Mouse (Mus musculus): ENCODE data around the gene Nol9. TPM values are rescaled to one million over a fixed set of nuclear protein-coding genes. Genes with fewer than 3 reads are reported as not detected.

The Nol9 gene
- polyA plus RNA-seq, 1 experiment from 2014 or later, result 37.7 TPM

GRCm38 (mm10) chr4:152088556-152089120 is 49.5 kb downstream of the Nol9 start:
- 0 out of 2 replicates have a peak, but pooled peaks cover 4% of the 10 kb centered on the region for H3K36me3 ChIP-seq
- H3K27me3 ChIP-seq (ENCODE audit: insufficient read depth, poor library complexity, severe bottlenecking), result peaks cover 39% of the 10 kb centered on the region
- H3K4me1 ChIP-seq (replicated peaks), result peaks cover 47% of the 10 kb centered on the region
- H3K9me3 ChIP-seq, result 0 out of 2 replicates have a peak, but pooled peaks cover 2% of the 10 kb centered on the region
- WGBS, result 54% methylated on average over 8 of the region's 8 CpGs
- H3K27ac ChIP-seq, result no peak overlapping the region
- no peak for DNase-seq (ENCODE audit: low spot score)
- H3K4me3 ChIP-seq, result peak overlapping the region; percentile 84; the same call in 1 of the 2 replicates

- WGBS, result 84% methylated on average over 9 of the region's 9 CpGs
- Histone ChIP-seq H3K9me3 (0 out of 2 replicates have a peak, but pooled peaks cover 2% of the 10 kb centered on the region), H3K4me3 (no peak overlapping the region), H3K27me3 (ENCODE audit: insufficient read depth, poor library complexity, severe bottlenecking) (peaks cover 31% of the 10 kb centered on the region), H3K27ac (no peak overlapping the region; the same call in 1 of the 2 replicates), H3K4me1 (replicated peaks) (peaks cover 42% of the 10 kb centered on the region), H3K36me3 (0 out of 2 replicates have a peak, but pooled peaks cover 4% of the 10 kb centered on the region)
- no peak for DNase-seq (ENCODE audit: low spot score)
Measured at GRCm38 (mm10) chr4:152090191-152090590, 51.1 kb downstream of the Nol9 start.

GRCm38 (mm10) chr4:152092751-152093293 is 53.7 kb downstream of the Nol9 start:
- Histone ChIP-seq H3K9me3 (0 out of 2 replicates have a peak, but pooled peaks cover 2% of the 10 kb centered on the region), H3K27ac (peak overlapping the region; percentile 57), H3K36me3 (0 out of 2 replicates have a peak, but pooled peaks cover 4% of the 10 kb centered on the region), H3K4me3 (no peak overlapping the region), H3K27me3 (ENCODE audit: insufficient read depth, poor library complexity, severe bottlenecking) (peaks cover 32% of the 10 kb centered on the region), H3K4me1 (replicated peaks) (peaks cover 46% of the 10 kb centered on the region)
- 71% methylated on average over 8 of the region's 8 CpGs for WGBS
- no peak for DNase-seq (ENCODE audit: low spot score)

- H3K4me3 ChIP-seq, result no peak overlapping the region
- H3K36me3 ChIP-seq, result 0 out of 2 replicates have a peak, but pooled peaks cover 4% of the 10 kb centered on the region
- no peak for DNase-seq (ENCODE audit: low spot score)
- H3K4me1 ChIP-seq (replicated peaks), result peaks cover 46% of the 10 kb centered on the region
- 90% methylated on average over 12 of the region's 12 CpGs for WGBS
- no peak overlapping the region for H3K27ac ChIP-seq
- peaks cover 19% of the 10 kb centered on the region for H3K27me3 ChIP-seq (ENCODE audit: insufficient read depth, poor library complexity, severe bottlenecking)
- 0 out of 2 replicates have a peak, but pooled peaks cover 2% of the 10 kb centered on the region for H3K9me3 ChIP-seq
Measured at GRCm38 (mm10) chr4:152094233-152094632, 55.1 kb downstream of the Nol9 start.

GRCm38 (mm10) chr4:152095937-152096910 is 57.1 kb downstream of the Nol9 start:
- 0 out of 2 replicates have a peak, but pooled peaks cover 2% of the 10 kb centered on the region for H3K9me3 ChIP-seq
- H3K27me3 ChIP-seq (ENCODE audit: insufficient read depth, poor library complexity, severe bottlenecking), result peaks cover 17% of the 10 kb centered on the region
- DNase-seq (ENCODE audit: low spot score), result peak; percentile 72
- H3K4me1 ChIP-seq (replicated peaks), result peaks cover 55% of the 10 kb centered on the region
- H3K4me3 ChIP-seq, result peak overlapping the region; percentile 33
- peak overlapping the region; percentile 77 for H3K27ac ChIP-seq
- H3K36me3 ChIP-seq, result 0 out of 2 replicates have a peak, but pooled peaks cover 4% of the 10 kb centered on the region
- WGBS, result 21% methylated on average over 27 of the region's 27 CpGs

GRCm38 (mm10) chr4:152096927-152097326 is 57.8 kb downstream of the Nol9 start:
- Histone ChIP-seq H3K4me1 (replicated peaks) (peaks cover 58% of the 10 kb centered on the region), H3K27ac (peak overlapping the region; percentile 77), H3K36me3 (peaks cover 4% of the 10 kb centered on the region; the same call in 1 of the 2 replicates), H3K9me3 (0 out of 2 replicates have a peak, but pooled peaks cover 2% of the 10 kb centered on the region), H3K4me3 (peak overlapping the region; percentile 33), H3K27me3 (ENCODE audit: insufficient read depth, poor library complexity, severe bottlenecking) (peaks cover 17% of the 10 kb centered on the region)
- DNase-seq (ENCODE audit: low spot score), result no peak
- 41% methylated on average over 6 of the region's 6 CpGs for WGBS

- H3K4me1 ChIP-seq (replicated peaks), result peaks cover 54% of the 10 kb centered on the region
- DNase-seq (ENCODE audit: low spot score), result no peak
- peak overlapping the region; percentile 18 for H3K4me3 ChIP-seq
- H3K36me3 ChIP-seq, result peaks cover 12% of the 10 kb centered on the region
- H3K9me3 ChIP-seq, result no peaks in the 10 kb centered on the region
- 18% methylated on average over 11 of the region's 11 CpGs for WGBS
- H3K27ac ChIP-seq, result peak overlapping the region; percentile 35; the same call in 1 of the 2 replicates
- peaks cover 17% of the 10 kb centered on the region for H3K27me3 ChIP-seq (ENCODE audit: insufficient read depth, poor library complexity, severe bottlenecking)
Measured at GRCm38 (mm10) chr4:152097911-152098799, 59.0 kb downstream of the Nol9 start.

GRCm38 (mm10) chr4:152100541-152100940 is 61.4 kb downstream of the Nol9 start:
- H3K4me1 ChIP-seq (replicated peaks), result peaks cover 58% of the 10 kb centered on the region

GRCm38 (mm10) chr4:152101081-152101653 is 62.0 kb downstream of the Nol9 start:
- 0 out of 2 replicates have a peak overlapping the region, but pooled peaks have one; percentile 12 for H3K27ac ChIP-seq
- peaks cover 33% of the 10 kb centered on the region for H3K36me3 ChIP-seq
- no peaks in the 10 kb centered on the region for H3K9me3 ChIP-seq
- H3K4me1 ChIP-seq (replicated peaks), result peaks cover 54% of the 10 kb centered on the region
- no peak overlapping the region for H3K4me3 ChIP-seq
- peaks cover 22% of the 10 kb centered on the region for H3K27me3 ChIP-seq (ENCODE audit: insufficient read depth, poor library complexity, severe bottlenecking)
- no peak for DNase-seq (ENCODE audit: low spot score)
- 76% methylated on average over 7 of the region's 7 CpGs for WGBS

More at GRCm38 (mm10) chr4:152100541-152100940, 61.4 kb downstream of the Nol9 start:
- no peaks in the 10 kb centered on the region for H3K9me3 ChIP-seq
- H3K4me3 ChIP-seq, result no peak overlapping the region
- no peak for DNase-seq (ENCODE audit: low spot score)
- peaks cover 29% of the 10 kb centered on the region for H3K36me3 ChIP-seq
- 80% methylated on average over 11 of the region's 11 CpGs for WGBS
- peaks cover 17% of the 10 kb centered on the region for H3K27me3 ChIP-seq (ENCODE audit: insufficient read depth, poor library complexity, severe bottlenecking)
- 0 out of 2 replicates have a peak overlapping the region, but pooled peaks have one; percentile 12 for H3K27ac ChIP-seq

- Histone ChIP-seq H3K4me3 (no peak overlapping the region), H3K27me3 (ENCODE audit: insufficient read depth, poor library complexity, severe bottlenecking) (peaks cover 22% of the 10 kb centered on the region), H3K36me3 (peaks cover 39% of the 10 kb centered on the region), H3K27ac (no peak overlapping the region), H3K9me3 (no peaks in the 10 kb centered on the region), H3K4me1 (replicated peaks) (peaks cover 50% of the 10 kb centered on the region)
- WGBS, result 94% methylated on average over 16 of the region's 16 CpGs
- no peak for DNase-seq (ENCODE audit: low spot score)
Measured at GRCm38 (mm10) chr4:152101921-152102320, 62.8 kb downstream of the Nol9 start.

GRCm38 (mm10) chr4:152103025-152103424 is 63.9 kb downstream of the Nol9 start:
- WGBS, result 35% methylated on average over 7 of the region's 7 CpGs
- Histone ChIP-seq H3K36me3 (peaks cover 43% of the 10 kb centered on the region), H3K4me1 (replicated peaks) (peaks cover 50% of the 10 kb centered on the region)

More at GRCm38 (mm10) chr4:152103025-152103424, 63.9 kb downstream of the Nol9 start:
- H3K27me3 ChIP-seq (ENCODE audit: insufficient read depth, poor library complexity, severe bottlenecking), result peaks cover 21% of the 10 kb centered on the region
- peak; percentile 79 for DNase-seq (ENCODE audit: low spot score)
- H3K9me3 ChIP-seq, result no peaks in the 10 kb centered on the region
- no peak overlapping the region for H3K4me3 ChIP-seq
- no peak overlapping the region for H3K27ac ChIP-seq
